Mouse (Mus musculus) monocyte, adult 2 months (primary cell): ENCODE measurements around the gene Olfr1261.

Experiments
- DNase-seq, 2 experiments: peaks; one replicate each; pipeline ENCODE4 v3.0.0; 2022; ENCODE audit warnings: low spot score in 2 of 2, low read depth in 1 of 2

Gene Olfr1261

DNA sequence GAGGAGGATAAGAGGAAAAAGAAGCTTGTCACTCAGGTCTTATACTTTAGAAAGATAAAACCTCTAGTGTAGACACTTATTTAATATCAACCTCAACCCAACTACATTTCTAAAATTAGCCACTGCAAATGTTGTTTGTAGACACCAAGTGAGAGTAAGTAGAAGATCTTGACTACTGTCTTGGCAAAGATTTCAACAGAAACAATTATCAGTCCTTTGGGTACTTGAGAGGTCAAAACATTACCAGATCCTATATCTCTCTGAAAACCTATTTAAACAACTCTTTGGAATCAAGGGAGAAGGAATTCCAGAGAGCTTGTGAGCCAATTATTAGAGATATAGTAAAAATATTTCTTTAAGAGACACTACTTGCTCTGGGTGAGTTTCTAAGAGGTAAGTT is at the start of gene Olfr1261:
Gene Olfr1261, plus strand, starts transcription at position 301 of the 400 bp plus-strand sequence.
- no peak for DNase-seq

DNA sequence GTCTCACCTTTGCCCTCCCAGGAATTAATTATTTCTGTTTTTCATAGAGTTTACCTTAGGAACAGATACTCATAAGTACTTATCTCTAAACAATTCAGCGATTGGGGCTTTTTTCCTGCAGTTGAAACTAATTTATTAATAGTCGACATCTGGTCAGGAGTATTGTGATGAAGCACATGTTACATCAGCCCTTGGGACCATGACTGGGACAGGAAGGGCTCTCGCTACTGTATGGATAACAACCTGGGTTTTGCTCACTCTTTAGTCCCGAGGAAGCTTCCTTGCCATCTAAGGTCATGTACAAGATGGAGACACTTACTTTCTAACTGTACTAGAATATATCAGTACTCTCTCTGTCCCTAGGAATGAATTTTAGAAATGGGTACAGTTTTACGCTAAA is 42.5 kb upstream of the Olfr1261 start, which contains the start of gene Olfr1259:
Gene Olfr1259, minus strand, starts transcription at position 101 of the 400 bp plus-strand sequence.
- no peak for DNase-seq

DNA sequence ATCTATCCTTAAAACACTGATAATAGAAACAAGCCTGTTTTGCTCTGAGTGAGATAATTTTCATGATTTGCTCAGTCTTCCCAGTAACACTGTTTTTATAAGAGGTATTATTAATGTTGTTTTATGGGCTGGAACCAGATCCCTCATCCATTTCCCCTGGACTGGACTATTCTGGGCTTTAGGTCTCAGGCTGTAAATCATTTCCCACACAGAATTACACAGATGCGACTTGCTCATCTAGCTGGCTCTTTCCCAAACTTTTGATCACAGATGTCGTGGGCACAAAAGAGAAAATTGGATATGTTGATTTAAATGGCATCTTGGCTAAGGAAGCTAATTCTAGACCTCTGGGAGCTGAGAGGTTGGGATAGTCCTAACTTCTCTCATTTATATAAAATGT is 16.8 kb upstream of the Olfr1261 start, which contains the start of gene Olfr1260:
Gene Olfr1260, plus strand, starts transcription at position 157 of the 400 bp plus-strand sequence.
- DNase-seq: no peak

DNA sequence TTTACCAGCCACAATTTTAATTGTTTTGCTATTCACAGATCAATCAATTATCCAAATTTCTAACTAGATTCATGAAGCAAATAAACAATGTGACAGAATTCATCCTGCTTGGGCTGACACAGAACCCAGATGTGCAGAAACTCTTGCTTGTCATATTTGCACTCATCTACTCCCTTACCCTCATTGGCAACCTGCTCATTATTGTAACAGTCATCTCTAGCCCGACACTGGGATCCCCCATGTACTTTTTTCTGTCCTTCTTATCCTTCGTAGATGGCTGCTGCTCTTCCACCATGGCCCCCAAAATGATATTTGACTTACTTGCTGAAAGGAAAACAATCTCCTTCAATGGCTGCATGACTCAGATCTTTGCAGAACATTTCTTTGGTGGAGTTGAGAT is 13.3 kb upstream of the Olfr1261 start:
- DNase-seq: no peak

DNA sequence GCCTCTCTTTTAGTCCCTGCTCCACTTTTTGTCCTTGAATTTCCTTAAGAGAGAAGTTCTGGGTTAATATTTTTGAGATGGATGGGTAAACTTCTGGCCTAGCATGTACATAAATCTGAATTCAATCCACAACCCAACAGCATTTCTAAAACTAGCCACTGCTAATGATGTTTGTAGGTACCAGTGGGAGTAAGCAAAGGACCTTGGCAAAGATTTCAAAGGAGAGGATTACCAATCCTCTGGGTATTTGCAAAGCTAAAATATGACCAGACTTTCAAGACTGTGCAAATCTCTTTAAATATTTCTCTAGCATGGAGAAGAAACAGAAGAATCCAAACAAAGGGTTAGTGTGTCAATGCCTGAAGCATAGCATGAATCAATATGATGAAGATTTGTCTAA is 8.8 kb downstream of the Olfr1261 start, which contains the start of gene Olfr1262:
Gene Olfr1262, plus strand, starts transcription at position 301 of the 400 bp plus-strand sequence.
- DNase-seq: no peak

DNA sequence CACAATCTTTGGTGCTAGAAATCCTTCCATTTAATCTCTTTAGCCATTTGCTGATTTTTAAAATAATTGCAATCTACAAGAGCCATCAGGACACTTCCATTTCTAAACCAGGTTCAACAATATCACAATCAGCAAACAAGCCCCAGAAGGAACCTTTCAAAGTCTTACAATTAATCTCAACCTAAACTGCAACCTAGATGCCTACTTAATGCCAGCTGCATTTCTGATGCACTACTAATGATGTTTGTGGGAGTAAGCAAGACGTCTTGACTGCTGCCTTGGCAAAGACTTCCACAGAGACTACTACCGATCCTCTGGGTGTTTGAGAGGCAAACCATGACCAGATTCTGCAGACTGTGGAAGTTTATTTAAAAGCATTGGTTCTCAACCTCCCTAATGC is 20.8 kb downstream of the Olfr1261 start, which contains the start of gene Olfr1263:
Gene Olfr1263, plus strand, starts transcription at position 301 of the 400 bp plus-strand sequence.
- DNase-seq: no peak

DNA sequence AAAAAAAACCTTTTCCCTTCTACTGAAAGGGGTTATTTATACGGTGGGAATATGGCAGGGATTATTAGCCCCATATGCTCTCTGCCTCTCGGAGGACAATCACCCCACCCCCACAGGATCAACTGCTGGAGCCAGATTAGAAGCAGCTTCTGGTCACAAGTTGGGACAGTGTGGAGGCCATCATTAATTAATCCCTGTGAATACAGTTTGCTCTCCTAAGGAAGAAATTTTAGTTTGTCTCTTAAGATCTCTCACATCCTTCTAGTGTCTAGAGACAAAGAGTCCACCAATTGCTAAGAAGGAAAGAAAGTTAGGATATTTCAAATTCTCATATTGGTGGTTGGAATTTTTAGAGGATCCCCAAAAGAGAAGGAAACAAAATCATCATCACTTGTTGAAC is 34.5 kb downstream of the Olfr1261 start, which contains the start of gene Olfr1264:
Gene Olfr1264, minus strand, starts transcription at position 101 of the 400 bp plus-strand sequence.
- DNase-seq: no peak

DNA sequence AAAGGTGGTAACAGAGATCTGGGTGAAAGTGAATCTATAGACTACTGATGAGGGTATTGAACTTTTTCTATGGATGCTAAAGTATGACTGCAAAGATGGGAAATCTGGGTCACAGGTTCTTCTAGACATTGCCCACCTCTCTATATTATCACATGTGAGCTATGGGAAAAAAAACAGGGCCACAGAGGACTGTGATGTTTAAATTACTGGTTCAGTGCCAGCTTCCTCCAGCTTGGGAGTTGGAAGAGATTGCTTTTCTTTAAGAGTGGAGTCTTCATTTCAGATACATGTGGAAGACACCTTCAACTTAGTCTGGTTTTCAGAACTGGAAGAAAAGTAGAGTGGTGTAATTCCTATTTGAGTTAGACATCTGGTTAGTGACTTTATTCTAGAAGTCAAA is 44.0 kb downstream of the Olfr1261 start, which contains the start of gene Olfr1265:
Gene Olfr1265, plus strand, starts transcription at position 301 of the 400 bp plus-strand sequence.
- no peak for DNase-seq
